Mouse (Mus musculus) c-Kit-positive CD71-negative TER-119-negative erythroid progenitor cells, embryonic 14.5 days (primary cell): Measurements from ENCODE around the gene Spsb2.
A peak's percentile ranks its signal among the peaks of the same experiment; 100 is the strongest.
"Not testable (repeated sequence)": the region's sequence is repeated elsewhere in the genome, so short reads cannot be mapped to it uniquely, and the experiment has no call there.

ENCODE experiments used
- DNase-seq: peaks from one replicate; pipeline ENCODE4 v3.0.0-alpha.2; 2013; ENCODE audit warnings: low read depth

Gene Spsb2

GRCm38 (mm10) chr6:124817563-124817962 lies 9.1 kb downstream of the Spsb2 start:
- DNase-seq: no peak

DNA sequence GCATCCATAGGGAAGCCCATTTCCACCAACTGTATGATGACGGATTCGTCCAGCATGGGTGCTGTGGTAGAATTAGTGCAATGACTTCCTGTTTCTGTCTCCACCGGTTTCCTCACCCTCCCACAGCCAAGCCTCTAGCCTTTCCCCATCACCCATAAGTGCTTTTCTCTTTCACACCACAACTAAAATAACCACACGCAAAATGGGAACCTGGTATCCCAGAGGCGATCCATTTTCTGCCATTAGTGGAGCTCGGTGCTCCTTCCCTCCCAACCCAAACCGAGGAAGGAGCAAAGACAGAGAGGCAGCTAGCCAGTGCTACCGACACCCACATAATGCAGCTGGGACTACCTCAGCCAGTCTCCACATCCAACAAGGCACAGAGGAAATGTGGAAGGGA lies 9.5 kb downstream of the Spsb2 start:
- no peak for DNase-seq

GRCm38 (mm10) chr6:124820891-124821290 lies 12.4 kb downstream of the Spsb2 start:
- DNase-seq: no peak

DNA sequence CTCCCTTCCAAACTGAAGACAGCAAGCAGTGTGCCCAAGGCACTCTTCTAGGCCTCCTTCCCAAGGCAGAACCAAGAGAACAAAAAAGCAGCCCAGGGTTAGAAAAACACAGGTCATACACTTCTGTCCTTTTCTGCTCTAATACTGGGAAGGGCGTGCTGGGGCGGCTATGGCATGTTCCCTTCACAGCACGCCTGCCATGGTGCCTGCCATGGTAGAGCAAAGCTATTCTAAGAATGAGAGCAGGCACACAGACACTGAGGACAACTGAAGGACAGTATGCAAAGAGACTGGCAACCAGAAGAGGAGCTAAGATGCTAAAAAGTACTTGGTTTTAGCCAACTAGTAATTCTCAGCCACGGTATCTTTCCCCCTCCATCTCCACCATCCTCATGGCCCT lies 13.6 kb downstream of the Spsb2 start:
- no peak for DNase-seq

DNA sequence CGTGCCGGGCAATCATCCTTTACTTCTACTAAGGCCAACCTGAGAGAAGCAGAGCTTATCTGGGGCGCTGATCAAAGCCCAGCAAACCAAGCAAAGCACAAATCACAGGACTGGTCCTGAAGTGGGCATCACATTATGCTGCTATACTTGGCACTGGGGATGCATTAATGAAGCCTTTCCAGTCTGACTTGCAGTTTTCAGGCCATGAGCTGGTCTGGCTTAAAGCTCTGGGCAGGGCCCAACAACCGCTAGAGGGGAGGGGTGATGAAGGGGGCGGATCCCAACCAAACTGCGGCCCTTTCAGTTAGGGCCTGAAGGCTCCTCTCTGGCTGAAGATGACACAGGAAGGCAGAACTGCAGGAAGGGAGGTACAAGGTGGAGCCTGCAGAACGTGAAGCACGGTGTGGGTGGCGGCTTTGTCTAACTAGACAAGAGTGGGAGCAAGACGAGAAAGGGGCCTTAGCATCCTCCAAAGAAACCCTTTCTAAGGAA lies 19.7 kb downstream of the Spsb2 start:
- peak; percentile 46 for DNase-seq

- peak; percentile 100 for DNase-seq
These were observed 20.7 kb downstream of the Spsb2 start, which contains the start of the genes Usp5 and Cdca3 for GRCm38 (mm10) chr6:124828868-124829798. Gene Usp5 (minus strand): TSS chr6:124829484. Gene Cdca3 (plus strand): TSS chr6:124829547.

DNA sequence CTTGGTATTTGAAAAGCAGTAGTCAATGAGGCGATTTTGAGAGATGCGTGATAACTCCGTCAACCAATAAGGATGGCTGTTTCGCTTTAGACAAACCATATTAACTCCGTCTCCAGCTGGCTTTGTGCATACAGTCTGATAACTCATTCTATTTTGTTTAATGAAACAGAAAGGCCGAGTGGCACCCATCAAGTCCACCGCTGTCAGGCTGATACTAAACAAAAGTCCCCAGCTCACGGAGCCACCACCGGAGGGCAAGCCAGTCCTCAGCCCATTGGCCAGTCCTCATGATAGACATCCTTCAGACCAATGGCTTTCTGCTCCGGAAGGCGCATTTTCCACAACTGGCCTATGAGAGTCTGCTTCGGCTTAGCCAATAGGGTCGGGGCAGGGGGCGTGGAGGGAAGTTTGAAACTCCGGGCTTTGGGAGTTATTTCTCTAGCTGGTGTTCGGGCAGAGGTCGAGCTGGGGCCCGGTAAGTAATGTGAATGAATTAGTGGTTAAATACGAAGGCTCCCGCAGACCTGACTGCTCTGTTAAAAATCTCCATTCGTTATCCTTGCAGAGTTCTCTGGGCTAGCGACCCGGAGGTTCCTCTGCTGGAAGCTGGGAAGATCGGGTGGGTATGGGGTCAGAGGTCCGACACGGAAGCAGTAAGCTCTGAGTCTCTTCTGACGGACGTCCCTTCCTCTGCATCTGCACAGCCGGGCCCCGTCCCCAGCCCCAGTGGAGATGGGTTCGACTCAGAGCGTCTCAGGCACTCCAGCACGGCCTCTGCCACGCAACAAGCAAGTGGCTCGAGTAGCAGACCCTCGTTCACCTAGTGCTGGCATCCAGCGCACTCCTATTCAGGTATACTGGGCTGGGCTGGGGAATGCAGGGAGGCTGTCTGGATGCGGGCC lies 21.6 kb downstream of the Spsb2 start:
- peak; percentile 91 for DNase-seq

- DNase-seq: not testable (repeated sequence)
These were observed 22.7 kb downstream of the Spsb2 start for GRCm38 (mm10) chr6:124831199-124831598.

- DNase-seq: no peak
These were observed 23.2 kb downstream of the Spsb2 start for GRCm38 (mm10) chr6:124831649-124832048.

DNA sequence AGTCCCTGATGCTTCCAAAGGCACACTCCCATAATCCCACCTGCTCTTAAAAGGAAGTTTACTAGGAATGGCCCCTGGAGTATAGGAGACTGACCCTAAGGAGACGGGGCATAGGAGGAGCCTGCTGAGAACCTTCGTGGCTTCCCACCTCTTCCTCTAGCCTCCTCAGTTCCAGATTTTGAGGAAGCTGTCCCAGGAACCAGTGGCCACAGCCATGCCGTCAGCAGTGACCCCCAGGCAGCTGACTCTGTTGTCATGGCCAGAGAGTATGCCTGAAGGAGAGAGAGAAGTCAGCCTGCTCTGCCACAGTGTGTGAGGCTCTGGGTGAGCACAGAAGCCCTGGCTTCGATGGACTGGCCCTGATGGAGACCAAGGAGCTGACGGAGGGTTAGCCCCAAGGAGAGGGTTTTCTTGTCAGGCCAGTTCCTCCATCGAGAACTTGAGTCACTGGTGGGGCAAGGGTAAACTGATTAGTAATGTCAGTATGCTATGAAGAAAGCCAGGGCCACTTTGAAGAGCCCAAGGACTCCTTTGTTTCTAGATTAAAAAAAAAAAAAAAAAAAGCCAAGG lies 26.1 kb downstream of the Spsb2 start:
- DNase-seq: no peak

DNA sequence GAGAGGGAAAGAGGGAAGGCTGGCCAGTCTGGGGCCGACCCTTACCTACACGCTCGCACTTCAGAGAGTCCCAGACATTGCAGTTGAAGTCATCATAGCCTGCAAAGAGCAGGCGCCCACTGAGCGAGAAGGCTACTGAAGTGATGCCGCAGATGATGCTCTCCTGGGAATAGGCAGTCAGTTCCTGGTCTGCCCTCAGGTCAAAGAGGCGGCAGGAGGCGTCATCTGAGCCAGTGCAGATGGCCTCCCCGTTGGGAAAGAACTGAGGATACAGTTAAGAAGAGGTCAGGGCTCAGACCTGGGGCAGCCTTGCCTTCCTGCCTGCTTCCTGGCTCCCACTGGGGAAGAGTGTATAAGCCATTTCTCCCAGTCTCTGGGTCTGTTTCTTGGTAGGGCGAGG lies 27.1 kb downstream of the Spsb2 start:
- DNase-seq: no peak

GRCm38 (mm10) chr6:124836411-124836810 lies 27.9 kb downstream of the Spsb2 start:
- DNase-seq: no peak

GRCm38 (mm10) chr6:124839805-124840204 lies 31.3 kb downstream of the Spsb2 start:
- DNase-seq: no peak

DNA sequence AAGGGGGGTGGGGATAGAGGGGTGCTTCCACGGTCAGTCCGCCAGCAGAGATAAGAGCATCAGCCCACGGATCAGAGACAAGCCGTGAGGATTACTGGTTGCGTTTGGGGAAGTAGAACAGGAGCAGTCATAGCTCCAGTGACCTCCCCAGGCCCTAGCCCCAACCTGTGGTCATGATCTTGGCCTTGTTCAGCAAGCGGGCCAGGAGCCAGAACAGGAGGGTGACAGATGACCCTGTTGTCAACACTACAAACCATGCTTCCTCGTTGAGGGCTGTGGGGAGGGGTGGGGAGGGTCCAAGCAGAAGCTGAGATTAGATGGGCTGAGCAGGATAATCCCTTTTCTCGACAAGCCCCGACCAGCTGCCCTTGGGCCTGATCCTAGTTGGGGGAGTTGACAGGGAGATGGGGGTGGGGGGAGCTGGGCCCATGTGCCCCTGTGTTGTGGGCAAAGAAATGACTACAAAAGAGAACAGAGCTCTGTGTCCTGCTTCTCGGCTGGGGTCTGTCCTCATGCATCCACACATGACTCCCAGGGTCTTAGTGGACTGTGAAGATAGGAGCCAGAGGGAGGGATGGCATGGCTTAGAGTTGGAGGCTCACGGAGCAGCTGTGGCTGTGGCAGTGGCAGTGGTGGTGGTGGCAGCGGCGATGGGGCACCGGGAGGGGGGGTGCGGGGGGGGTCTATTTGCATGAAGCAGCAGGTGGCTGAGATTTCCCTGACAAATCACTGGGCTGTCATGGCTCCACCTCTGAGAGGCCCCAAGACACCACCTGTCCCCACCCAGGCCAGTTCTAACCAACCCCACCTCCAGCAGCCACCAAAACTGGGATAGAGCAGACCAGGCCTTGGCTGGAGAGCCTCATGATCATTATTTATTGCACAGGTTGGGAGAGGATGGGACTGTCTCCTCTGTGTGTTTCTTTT lies 32.0 kb downstream of the Spsb2 start, which contains the start of gene Gnb3:
Gene Gnb3, minus strand, starts transcription at position 35 of the 927 bp plus-strand sequence.
- no peak for DNase-seq

GRCm38 (mm10) chr6:124847305-124847704 lies 38.8 kb downstream of the Spsb2 start:
- DNase-seq: peak; percentile 95

GRCm38 (mm10) chr6:124850535-124850934 lies 42.1 kb downstream of the Spsb2 start:
- no peak for DNase-seq

- no peak for DNase-seq
These were observed 46.2 kb downstream of the Spsb2 start for GRCm38 (mm10) chr6:124854647-124855046.

GRCm38 (mm10) chr6:124856321-124856720 lies 47.9 kb downstream of the Spsb2 start:
- DNase-seq: no peak

DNA sequence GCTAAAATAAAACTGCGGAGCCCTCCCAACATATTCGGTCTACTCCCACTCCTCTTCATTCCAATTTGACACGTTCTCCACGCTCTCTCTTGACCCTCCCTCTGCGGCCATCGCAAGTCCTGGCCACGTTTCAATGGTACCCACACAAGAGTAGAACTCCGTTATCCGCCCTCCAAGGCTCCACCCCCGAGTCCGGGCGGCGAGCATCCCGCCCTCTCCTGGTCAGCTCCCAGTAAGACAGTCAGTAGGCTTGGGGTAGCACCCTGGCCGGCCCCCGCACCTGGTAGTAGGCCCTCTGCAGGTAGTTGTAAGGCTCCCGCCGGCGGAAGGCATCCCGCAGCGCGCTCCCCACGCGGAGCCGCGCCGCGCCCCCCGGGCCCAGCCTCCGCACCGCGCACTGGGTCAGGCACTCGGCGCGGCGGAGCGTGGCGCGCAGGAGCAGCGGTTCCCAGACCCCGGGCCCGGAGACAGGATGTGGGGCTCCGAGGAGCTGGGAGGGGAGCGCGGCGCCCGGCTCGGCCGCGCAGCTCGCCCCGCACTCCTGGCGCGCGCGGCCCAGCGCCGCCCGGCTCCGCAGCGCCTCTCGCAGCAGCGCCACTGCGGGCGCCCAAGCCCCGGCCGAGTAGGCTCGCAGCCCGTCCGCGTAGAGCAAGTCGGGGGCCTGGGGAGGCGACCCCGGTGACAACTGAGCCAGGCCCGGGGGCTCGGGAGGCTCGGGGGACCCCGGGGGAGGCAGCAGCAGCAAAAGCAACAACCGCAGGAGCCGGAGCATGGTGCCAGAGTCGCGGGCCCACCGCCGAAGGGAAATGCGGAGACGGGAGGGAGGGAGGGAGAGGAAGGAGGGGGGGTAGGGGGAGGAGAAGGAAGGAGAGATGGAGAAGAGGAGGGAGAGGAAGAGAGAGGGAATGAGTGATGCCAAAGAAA lies 48.7 kb downstream of the Spsb2 start, which contains the start of gene P3h3:
Gene P3h3, minus strand, starts transcription at position 837 of the 924 bp plus-strand sequence.
- DNase-seq: peak; percentile 45
